Mouse (Mus musculus) cerebellum, adult 18-20 months (tissue): ENCODE results near the gene Dcun1d3.

Experiments used
- DNase-seq, 2 experiments: peaks; one replicate each; pipeline ENCODE4 v3.0.0; 2021

Dcun1d3 gene

DNA sequence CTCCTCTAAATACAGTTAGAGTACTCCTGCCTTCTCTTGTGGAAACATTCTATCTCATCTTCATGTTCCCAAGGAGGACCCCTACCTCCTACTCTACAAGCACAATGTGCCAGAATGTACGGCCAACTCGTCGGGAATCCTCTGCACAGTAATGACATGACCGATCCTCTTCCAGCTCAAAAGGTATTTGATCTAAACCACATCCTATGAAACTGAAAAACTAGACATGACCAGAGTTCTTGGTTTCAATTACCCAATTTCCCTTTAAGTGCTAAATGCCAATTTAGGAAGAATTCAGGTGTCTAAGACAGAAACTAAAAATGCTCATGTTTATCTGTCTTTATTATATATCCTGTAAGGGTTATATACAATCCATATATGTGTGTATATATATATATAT lies 23.9 kb downstream of the Dcun1d3 start:
- DNase-seq: no peak

GRCm38 (mm10) chr7:119866136-119866535 lies 30.0 kb downstream of the Dcun1d3 start:
- no peak for DNase-seq

DNA sequence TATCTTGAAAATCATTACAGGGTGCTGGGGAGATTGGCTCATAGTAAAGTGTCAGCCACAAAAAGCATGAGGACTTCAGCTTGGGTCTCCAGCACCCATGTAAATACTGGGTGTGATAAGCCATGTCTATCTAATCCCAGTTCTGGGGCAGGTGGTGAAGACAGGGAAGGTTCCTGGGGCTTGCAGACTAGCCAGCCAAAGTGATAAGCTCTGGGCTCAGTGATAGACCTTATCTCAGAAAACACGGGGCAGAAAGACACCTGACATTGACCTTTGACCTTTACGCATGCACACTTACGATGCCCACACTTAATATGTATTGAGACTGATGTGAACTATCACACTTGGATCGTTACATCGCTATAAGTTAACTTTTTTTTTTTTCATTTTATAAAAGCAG lies 31.6 kb downstream of the Dcun1d3 start:
- DNase-seq: no peak

GRCm38 (mm10) chr7:119862167-119862566 lies 33.9 kb downstream of the Dcun1d3 start:
- no peak for DNase-seq

DNA sequence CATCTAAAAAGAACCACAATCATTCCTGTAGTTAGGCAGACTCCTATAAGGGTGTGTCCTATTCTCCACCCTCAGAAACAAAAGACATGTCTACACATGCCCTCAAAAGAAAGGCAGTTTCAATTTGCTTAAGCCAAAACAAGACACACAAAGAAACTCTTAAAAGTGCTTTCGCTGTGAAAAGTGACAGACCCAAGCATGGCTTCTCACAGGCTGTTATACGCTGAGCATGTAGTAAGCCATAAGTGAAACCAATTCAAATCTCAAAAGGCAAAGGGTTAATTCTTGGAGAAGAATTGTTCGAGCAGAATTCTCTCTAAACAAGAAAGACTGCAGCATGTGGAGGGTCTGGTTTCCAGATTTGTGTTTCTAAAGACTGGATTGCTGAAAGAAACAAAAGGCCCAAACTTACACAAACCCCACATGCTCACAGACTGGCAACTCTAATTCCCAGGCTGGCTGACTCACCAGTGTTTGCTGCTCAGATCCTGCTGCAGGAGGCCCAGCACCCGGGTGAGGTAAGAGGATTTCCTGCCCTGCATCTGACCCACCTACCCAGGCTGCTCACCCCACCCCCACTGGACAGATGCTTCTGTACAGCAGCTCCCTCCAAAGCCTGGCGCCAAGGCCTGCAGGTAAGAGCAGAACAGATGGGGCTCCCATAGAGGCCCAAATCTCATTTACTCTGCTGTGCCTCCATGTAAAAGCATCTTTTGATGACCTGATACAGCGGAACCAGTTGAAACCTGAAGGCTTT lies 34.6 kb downstream of the Dcun1d3 start:
- peak; percentile 44 to 47 for DNase-seq

GRCm38 (mm10) chr7:119860971-119861334 lies 35.1 kb downstream of the Dcun1d3 start:
- DNase-seq: no peak

DNA sequence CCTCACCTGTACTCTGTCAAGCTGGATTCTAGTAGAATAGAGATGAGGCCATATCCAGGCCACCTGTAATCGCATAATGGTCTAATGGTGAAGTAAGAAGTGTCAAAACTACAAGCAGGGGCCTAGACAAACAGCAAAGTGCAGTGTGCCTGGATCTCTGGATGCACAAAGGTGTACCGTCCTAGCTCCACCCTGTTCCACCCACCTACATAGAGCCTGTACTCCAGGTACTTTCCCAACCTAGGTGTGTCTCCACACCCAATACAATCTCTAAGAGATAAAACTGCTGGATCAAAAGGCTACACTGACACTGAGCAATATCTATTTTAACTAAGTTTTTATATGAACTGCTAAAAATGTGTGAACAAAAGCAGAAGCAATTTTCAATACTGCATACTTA lies 35.5 kb downstream of the Dcun1d3 start:
- DNase-seq: no peak

GRCm38 (mm10) chr7:119860116-119860515 lies 36.0 kb downstream of the Dcun1d3 start:
- no peak for DNase-seq

- DNase-seq: no peak
These were observed 36.6 kb downstream of the Dcun1d3 start for GRCm38 (mm10) chr7:119859476-119859875.

DNA sequence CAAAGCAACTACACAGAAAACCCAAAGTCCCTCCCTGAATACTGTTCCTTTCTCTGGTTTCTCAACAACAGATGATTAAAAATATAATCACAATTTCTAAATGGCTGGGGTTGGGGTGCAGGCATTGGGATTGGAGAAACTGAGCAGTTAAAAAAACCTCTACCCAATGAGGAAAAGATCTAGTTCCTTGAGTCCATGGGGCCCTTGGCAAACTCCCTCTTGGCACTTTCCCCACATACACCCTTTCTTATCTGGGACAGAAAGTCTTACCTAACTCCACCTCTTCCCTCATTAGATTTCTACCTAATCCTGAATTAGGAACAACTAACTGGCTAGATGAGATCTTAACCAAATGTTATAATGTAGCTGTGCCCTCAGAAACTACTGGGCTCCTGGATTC lies 41.1 kb downstream of the Dcun1d3 start:
- no peak for DNase-seq

GRCm38 (mm10) chr7:119854362-119854761 lies 41.7 kb downstream of the Dcun1d3 start:
- no peak for DNase-seq

DNA sequence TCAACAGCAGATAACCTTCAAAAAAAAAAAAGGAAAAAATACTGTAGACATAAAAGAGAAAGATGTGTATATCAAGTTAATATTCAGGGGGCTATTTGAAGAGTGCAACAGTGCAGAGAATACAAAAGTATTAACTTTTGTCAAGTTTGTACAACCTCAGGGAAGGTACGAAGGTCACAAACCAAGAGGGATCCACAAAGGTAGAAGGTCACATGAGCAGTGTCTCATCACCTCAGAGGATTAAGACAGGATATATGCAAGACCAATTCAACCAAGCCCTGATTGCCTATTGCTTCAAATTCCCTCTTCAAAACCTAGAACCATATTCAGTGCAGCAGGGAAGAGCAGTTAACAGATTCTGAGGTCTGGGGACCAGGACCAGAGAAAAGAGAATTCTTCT lies 42.9 kb downstream of the Dcun1d3 start:
- DNase-seq: no peak

GRCm38 (mm10) chr7:119852494-119852893 lies 43.6 kb downstream of the Dcun1d3 start:
- DNase-seq: no peak

DNA sequence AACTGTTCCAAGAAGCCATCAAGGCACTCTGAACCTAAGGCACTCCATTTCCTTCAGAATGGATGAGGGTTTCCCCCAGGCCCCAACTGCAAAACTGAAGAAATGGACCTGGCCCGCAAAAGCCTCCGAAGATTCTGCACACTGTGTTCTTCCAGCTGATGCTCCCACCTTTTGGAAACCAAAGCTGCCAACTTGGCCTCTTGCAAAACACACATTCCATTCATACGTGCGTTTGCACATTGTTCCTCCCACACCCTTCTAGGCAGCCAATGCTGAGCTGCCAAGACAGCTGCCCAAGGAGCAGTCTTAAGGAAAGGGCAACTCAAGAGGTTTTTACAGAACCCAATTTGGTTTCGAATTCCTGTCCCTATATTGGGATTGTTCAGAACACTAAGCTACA lies 45.4 kb downstream of the Dcun1d3 start:
- DNase-seq: no peak

GRCm38 (mm10) chr7:119849096-119849495 lies 47.0 kb downstream of the Dcun1d3 start:
- peak; percentile 57 to 76 for DNase-seq

DNA sequence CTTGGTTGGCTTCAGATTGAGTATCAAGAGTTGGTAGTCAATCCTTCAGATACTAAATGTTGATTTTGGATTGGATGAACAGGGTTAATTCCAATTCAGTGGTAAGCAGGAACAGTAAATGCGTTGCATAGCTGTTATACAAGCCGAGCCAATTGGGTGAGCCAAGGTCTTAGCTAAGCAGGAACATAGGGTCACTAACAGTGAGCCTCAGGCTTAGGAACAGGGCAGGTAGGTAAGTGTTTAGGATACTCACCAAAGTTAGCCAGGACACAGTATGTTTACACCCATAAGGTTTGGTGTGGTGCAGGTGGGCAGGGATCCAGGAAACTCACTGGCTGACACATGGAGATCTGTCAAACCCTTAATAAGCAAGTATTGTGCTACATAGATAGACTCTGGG lies 48.7 kb downstream of the Dcun1d3 start:
- DNase-seq: no peak

- no peak for DNase-seq
These were observed 50.6 kb downstream of the Dcun1d3 start for GRCm38 (mm10) chr7:119845541-119845940.

DNA sequence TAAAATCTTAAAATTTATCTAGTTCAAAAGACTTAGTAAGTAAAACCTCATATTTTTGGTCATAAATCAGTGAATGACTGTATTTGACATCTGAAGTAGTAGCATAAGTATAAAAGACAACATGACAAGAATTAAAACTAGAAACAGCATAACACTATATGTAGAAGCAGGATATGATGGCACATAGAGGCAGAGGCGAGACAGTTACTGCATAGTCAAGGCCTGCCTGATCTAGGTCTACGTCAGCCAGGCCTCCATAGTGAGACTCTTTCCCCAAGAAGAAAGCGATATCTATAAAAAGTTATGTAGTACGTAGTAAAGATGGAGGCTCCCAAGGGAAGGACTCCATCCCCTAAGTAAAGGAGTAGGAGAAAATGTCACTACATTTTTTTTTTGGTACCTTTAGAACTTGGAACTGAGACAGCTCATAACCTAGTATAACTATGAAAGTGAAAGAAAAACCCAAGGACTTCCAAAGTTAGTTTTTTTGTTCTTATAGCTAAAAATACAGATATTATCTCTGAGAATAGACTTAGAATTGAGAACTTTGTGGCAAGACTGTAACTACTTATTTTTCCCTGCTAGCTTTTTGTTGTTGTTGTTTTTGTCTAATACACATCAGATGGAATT lies 54.2 kb downstream of the Dcun1d3 start:
- no peak for DNase-seq

DNA sequence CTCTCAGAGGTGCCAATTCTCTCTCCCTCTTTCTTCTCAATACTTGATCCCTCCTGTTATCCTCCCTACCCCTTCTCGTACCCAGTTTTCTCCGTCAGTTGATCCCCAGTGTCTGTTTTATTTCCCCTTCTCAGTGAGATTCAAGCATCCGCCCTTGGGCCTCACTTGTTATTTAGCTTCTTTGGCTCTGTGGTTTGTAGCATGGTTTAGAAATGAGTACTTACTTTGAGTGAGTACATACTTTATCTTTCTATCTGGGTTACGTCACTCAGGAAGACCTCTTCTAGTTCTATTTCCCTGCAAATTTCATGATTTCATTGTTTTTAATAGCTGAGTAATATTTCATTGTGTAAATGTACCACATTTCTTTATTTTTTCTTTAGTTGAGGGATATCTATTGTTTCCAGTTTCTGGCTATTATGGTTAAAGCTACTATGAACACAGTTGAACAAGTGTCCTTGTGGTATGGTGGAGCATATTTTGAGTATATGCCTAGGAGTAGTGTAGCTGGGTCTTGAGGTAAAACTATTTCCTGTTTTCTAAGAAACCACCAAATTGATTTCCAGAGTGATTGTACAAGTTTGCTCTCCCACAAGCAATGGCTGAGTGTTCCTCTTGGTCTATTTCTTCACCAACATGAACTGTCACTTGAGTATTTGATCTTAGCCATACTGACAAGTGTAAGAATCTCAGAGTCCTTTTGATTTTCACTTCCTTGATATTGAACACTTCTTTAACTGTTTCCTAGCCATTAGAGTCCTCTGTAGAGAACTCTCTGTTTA lies 59.9 kb downstream of the Dcun1d3 start:
- no peak for DNase-seq

GRCm38 (mm10) chr7:119835371-119835770 lies 60.7 kb downstream of the Dcun1d3 start:
- DNase-seq: no peak

GRCm38 (mm10) chr7:119808723-119809122 lies 87.4 kb downstream of the Dcun1d3 start:
- no peak for DNase-seq

DNA sequence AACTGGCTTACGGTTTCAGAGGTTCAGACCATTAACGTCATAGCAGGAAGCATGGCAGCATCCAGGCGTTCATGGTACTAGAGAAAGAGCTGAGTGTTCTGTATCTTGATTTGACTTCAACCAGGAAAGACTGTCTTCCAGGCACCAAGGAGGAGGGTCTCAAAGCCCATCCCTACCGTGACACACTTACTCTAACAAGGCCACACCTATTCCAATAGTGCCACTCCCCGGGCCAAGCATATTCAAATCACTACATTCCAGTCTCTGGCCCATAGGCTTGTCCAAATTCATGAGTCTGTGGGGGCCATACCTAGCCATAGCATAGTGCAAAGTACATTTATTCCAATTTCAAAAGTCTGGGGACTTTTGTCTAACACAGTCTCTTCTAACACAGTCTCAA lies 88.7 kb downstream of the Dcun1d3 start:
- DNase-seq: no peak
